Mouse (Mus musculus) midbrain, embryonic 14.5 days (tissue): ENCODE results near the gene Casz1. TPM values are rescaled to one million over a fixed set of nuclear protein-coding genes. Genes with fewer than 3 reads are reported as not detected.

ENCODE experiments used
- ATAC-seq: fragments of 200-750 bp; cut with Nextera tagmentation; 2 replicates; pipeline ENCODE4 v1.8.0; 2017; ENCODE audit warnings: moderate number of reproducible peaks, moderate library complexity; ENCODE audit not compliant: low FRiP score, low TSS enrichment
- DNase-seq: peaks from one replicate; pipeline ENCODE4 v3.0.0-alpha.2; 2015
- H3K27ac ChIP-seq: fragments of 300-500 bp; sonication (generic); replicated peaks from 2 replicates; pipeline ENCODE4 v1.5.1; 2014; ENCODE audit warnings: mild to moderate bottlenecking, low read depth, low read length, moderate library complexity
- H3K27me3 ChIP-seq: fragments of 300-500 bp; sonication (generic); 2 replicates; pipeline ENCODE4 v1.6.1; 2014; ENCODE audit warnings: low read length, control low read depth, mixed read lengths; ENCODE audit not compliant: control insufficient read depth, insufficient read depth
- H3K36me3 ChIP-seq: fragments of 300-500 bp; sonication (generic); 2 replicates; pipeline ENCODE4 v1.6.1; 2014; ENCODE audit warnings: low read length, control low read depth; ENCODE audit not compliant: control insufficient read depth, insufficient read depth
- H3K4me1 ChIP-seq: fragments of 300-500 bp; sonication (generic); 2 replicates; pipeline ENCODE4 v1.6.1; 2014; ENCODE audit warnings: mild to moderate bottlenecking, antibody characterized with exemption, low read length, control low read depth; ENCODE audit not compliant: control insufficient read depth, insufficient read depth
- H3K4me2 ChIP-seq: fragments of 300-500 bp; sonication (generic); 2 replicates; pipeline ENCODE4 v1.6.1; 2014; ENCODE audit warnings: mild to moderate bottlenecking, low read length, moderate library complexity
- H3K4me3 ChIP-seq: fragments of 300-500 bp; sonication (generic); replicated peaks from 2 replicates; pipeline ENCODE4 v1.5.1; 2014; ENCODE audit warnings: low read depth, low read length
- H3K9ac ChIP-seq: fragments of 300-500 bp; sonication (generic); replicated peaks from 2 replicates; pipeline ENCODE4 v1.6.1; 2014; ENCODE audit warnings: mild to moderate bottlenecking, low read length, moderate library complexity
- H3K9me3 ChIP-seq: fragments of 300-500 bp; sonication (generic); 2 replicates; pipeline ENCODE4 v1.6.1; 2016; ENCODE audit warnings: low read length, control low read depth, mixed read lengths; ENCODE audit not compliant: control insufficient read depth
- WGBS: fragments of 180-500 bp; shearing (Covaris S2); extraction: QIAGEN DNeasy Blood & Tissue Kit; methylation state at CpG from one replicate; pipeline ENCODE4 v1.1.7; 2014; 5-methylcytosine and 5-hydroxymethylcytosine counted together
- polyA plus RNA-seq: library from polyadenylated mRNA; unstranded; fragments of >200 nt; fragmentation: Nextera tagmentation; extraction: Ambion mirVana; gene quantifications from 2 replicates; pipeline ENCODE4 v1.2.1, GENCODE M21; 2014

Gene Casz1
- polyA plus RNA-seq, 1 experiment from 2014 or later: 3.1 TPM

DNA sequence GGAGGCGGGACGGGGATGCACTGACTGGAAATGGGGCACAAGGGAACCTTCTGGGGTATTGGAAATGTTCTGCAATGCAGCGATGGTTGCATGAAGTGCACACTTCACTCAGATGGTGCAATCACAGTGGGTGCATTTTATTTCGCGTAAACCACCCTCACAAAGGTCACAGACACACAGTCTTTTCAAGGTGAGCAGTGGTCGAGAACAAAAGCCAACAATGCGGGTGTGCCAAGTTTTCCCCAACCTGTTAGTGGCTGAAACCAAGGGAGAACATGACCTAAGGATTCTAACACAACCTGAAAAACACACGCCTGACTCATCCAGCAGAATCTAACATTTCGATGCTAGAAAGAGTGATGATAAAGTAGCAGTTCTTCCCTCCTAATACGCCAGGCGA lies 174.7 kb downstream of the Casz1 start:
- H3K4me3 ChIP-seq: no peak overlapping the region
- no peaks in the 10 kb centered on the region for H3K27me3 ChIP-seq
- no peaks in the 10 kb centered on the region for H3K9me3 ChIP-seq
- ATAC-seq (no peak), DNase-seq (no peak)
- peaks cover 8% of the 10 kb centered on the region; the same call in 1 of the 2 replicates for H3K4me1 ChIP-seq
- no peak overlapping the region for H3K27ac ChIP-seq
- H3K36me3 ChIP-seq: 0 out of 2 replicates have a peak, but pooled peaks cover 9% of the 10 kb centered on the region
- 91% methylated on average over 11 of the region's 11 CpGs for WGBS
- no peak overlapping the region for H3K4me2 ChIP-seq
- H3K9ac ChIP-seq: no peak overlapping the region

GRCm38 (mm10) chr4:148979837-148980236 lies 175.6 kb downstream of the Casz1 start:
- Histone ChIP-seq H3K9me3 (no peaks in the 10 kb centered on the region), H3K4me2 (no peak overlapping the region), H3K9ac (no peak overlapping the region), H3K36me3 (0 out of 2 replicates have a peak, but pooled peaks cover 9% of the 10 kb centered on the region), H3K27ac (no peak overlapping the region), H3K4me1 (peaks cover 6% of the 10 kb centered on the region; the same call in 1 of the 2 replicates), H3K4me3 (no peak overlapping the region), H3K27me3 (no peaks in the 10 kb centered on the region)
- no peak for ATAC-seq
- WGBS: 56% methylated on average over 11 of the region's 11 CpGs
- DNase-seq: no peak

DNA sequence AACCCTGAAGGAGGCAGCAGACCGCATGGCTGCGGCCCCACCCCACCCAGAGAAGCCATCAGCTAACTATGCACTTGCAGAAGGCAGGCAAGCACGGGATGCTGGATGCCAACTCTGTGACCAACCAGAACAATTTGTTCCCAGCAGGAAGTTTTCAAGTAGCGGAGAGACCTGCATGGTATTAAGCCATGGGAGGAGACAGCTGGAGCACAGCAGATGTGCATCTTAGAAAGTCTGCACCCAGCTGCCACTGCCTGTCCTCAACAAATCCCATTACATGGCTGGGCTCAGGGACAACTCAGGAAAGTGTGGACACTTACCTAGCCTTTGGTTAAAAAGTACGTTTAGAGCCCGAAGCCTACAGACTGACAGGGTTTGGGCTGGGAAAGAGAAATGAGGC lies 178.0 kb downstream of the Casz1 start:
- 52% methylated on average over 6 of the region's 6 CpGs for WGBS
- Histone ChIP-seq H3K4me2 (no peak overlapping the region), H3K9ac (no peak overlapping the region), H3K4me3 (no peak overlapping the region), H3K27me3 (no peaks in the 10 kb centered on the region), H3K36me3 (0 out of 2 replicates have a peak, but pooled peaks cover 9% of the 10 kb centered on the region), H3K4me1 (peaks cover 26% of the 10 kb centered on the region), H3K9me3 (no peaks in the 10 kb centered on the region), H3K27ac (no peak overlapping the region)
- DNase-seq (no peak), ATAC-seq (no peak)

- Histone ChIP-seq H3K9me3 (no peaks in the 10 kb centered on the region), H3K36me3 (0 out of 2 replicates have a peak, but pooled peaks cover 9% of the 10 kb centered on the region), H3K4me2 (no peak overlapping the region), H3K4me1 (peaks cover 33% of the 10 kb centered on the region), H3K27me3 (no peaks in the 10 kb centered on the region), H3K27ac (peak overlapping the region; percentile 57; the same call in 1 of the 2 replicates), H3K4me3 (no peak overlapping the region), H3K9ac (no peak overlapping the region)
- no peak; the same call in 1 of the 2 replicates for ATAC-seq
- peak; percentile 67 for DNase-seq
- WGBS: 44% methylated on average over 19 of the region's 19 CpGs
These were observed 180.7 kb downstream of the Casz1 start for GRCm38 (mm10) chr4:148984701-148985540.

DNA sequence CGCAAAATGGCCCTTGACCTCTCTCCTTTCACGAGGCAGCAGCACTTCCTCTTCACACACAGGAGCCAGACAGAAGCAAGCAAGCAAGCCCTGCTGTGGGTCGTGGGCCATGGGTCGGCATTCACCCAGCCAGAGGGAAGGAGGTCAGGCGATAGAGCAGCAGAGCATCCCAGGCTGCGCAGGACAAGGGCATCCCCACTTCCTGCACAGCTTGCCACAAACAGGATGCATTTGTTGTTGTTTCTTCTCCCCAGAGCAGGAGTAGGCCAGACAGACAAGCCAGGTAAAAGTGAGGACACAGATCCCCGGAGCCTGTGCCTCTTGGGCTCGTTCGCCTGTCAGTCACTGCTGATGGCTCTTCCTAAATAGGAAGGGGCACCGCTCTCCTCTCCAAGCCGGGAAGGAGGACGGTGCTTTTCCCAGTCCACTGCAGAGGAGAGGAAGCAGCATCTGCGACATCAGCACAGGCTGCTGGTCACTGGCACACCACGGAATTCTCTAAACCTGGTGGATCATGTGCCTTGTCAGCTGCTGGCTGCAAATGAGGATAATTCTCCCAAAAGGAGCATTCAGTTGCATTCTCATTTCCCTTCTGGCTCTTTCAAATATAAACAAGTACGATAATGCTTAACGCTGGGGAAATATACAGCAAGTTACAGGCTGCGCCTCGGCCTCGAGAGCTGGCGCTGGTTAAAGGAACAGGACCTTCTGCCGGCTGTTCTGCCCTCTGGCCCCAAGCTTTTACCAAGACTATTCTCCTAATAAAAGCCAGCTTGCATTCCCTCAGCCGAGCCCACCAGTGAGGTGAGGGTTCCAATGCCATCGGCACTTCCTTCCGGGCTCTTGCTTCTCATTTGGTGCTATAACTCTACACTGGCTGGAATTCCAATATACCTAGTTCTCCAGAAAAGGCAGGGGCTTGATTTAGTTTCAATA lies 181.6 kb downstream of the Casz1 start:
- Histone ChIP-seq H3K9ac (no peak overlapping the region), H3K4me1 (peaks cover 33% of the 10 kb centered on the region), H3K27ac (0 out of 2 replicates have a peak overlapping the region, but pooled peaks have one; percentile 37)

DNA sequence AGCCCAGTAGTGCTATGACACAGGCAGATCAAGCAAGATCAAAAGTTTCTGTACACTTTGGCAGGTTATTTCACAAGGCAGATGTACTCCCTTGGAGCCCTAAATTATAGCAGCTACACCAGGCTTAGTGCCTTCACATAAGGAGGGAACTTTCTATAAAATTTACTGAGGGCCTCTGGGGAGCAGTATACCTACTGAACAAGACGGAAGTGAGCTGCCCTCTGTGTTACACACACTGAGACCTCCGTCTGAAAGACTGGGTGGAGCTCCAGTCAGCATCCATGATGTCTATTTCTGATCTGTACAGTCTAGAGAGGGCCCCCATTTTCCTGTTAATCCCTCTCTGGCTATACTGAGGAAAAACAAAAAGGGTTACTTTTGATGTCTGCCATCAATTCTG lies 185.8 kb downstream of the Casz1 start:
- Histone ChIP-seq H3K4me1 (peaks cover 29% of the 10 kb centered on the region), H3K9ac (no peak overlapping the region), H3K27ac (no peak overlapping the region), H3K36me3 (no peaks in the 10 kb centered on the region), H3K9me3 (no peaks in the 10 kb centered on the region), H3K4me2 (no peak overlapping the region), H3K27me3 (no peaks in the 10 kb centered on the region), H3K4me3 (no peak overlapping the region)
- DNase-seq (no peak), ATAC-seq (no peak)
- 27% methylated on average over 2 of the region's 2 CpGs for WGBS

More for the DNA sequence above, 181.6 kb downstream of the Casz1 start:
- H3K9me3 ChIP-seq: no peaks in the 10 kb centered on the region
- 48% methylated on average over 24 of the region's 24 CpGs for WGBS
- no peak for DNase-seq
- 0 out of 2 replicates have a peak, but pooled peaks cover 9% of the 10 kb centered on the region for H3K36me3 ChIP-seq
- no peak overlapping the region for H3K4me3 ChIP-seq
- H3K27me3 ChIP-seq: no peaks in the 10 kb centered on the region
- no peak for ATAC-seq
- H3K4me2 ChIP-seq: no peak overlapping the region

GRCm38 (mm10) chr4:148993948-148994347 lies 189.7 kb downstream of the Casz1 start:
- Histone ChIP-seq H3K4me1 (no peaks in the 10 kb centered on the region), H3K9me3 (no peaks in the 10 kb centered on the region), H3K27me3 (no peaks in the 10 kb centered on the region), H3K4me2 (no peak overlapping the region), H3K9ac (no peak overlapping the region), H3K4me3 (no peak overlapping the region), H3K36me3 (no peaks in the 10 kb centered on the region), H3K27ac (no peak overlapping the region)
- ATAC-seq: no peak
- DNase-seq: no peak
- WGBS: 87% methylated on average over 5 of the region's 5 CpGs

DNA sequence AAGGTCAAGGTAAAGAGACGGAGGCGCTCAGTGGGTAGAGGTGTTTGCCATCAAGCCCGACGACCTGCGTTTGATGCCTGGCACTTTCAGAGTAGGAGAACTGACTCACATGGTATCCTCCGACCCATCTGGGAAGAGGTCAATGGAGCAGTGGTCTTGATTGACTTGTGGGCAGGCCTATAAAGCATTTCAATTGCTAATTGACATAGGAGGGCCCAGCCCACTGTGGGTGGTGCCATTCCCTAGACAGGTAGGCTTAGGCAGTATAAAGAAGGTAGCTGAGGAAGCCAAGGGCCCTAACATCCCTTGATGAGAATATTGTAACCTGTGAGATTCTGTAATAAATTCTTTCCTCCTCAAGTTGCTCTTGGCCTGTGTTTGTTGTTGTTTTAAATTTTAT lies 196.5 kb downstream of the Casz1 start:
- H3K4me3 ChIP-seq: no peak overlapping the region
- H3K4me1 ChIP-seq: no peaks in the 10 kb centered on the region
- no peaks in the 10 kb centered on the region for H3K36me3 ChIP-seq
- no peak overlapping the region for H3K4me2 ChIP-seq
- no peaks in the 10 kb centered on the region for H3K9me3 ChIP-seq
- 91% methylated on average over 6 of the region's 6 CpGs for WGBS
- H3K27me3 ChIP-seq: no peaks in the 10 kb centered on the region
- no peak overlapping the region for H3K27ac ChIP-seq
- no peak for ATAC-seq
- no peak overlapping the region for H3K9ac ChIP-seq
- DNase-seq: no peak
